Mouse (Mus musculus) lung, embryonic 16.5 days (tissue): Measurements from ENCODE around the gene Mgll. TPM values are rescaled to one million over a fixed set of nuclear protein-coding genes. Genes with fewer than 3 reads are reported as not detected.
A peak's percentile ranks its signal among the peaks of the same experiment; 100 is the strongest.

Experiments
- ATAC-seq: fragments of 200-750 bp; cut with Nextera tagmentation; 2 replicates; pipeline ENCODE4 v1.8.0; 2017; ENCODE audit warnings: low read depth, mild to moderate bottlenecking, moderate library complexity
- H3K27ac ChIP-seq: fragments of 300-500 bp; sonication (generic); 2 replicates; pipeline ENCODE4 v1.5.1; 2014; ENCODE audit warnings: mild to moderate bottlenecking, control low read depth, low read length
- H3K27me3 ChIP-seq: fragments of 300-500 bp; sonication (generic); 2 replicates; pipeline ENCODE4 v1.6.1; 2014; ENCODE audit warnings: low read depth, low read length, mixed read lengths; ENCODE audit not compliant: control insufficient read depth, insufficient read depth
- H3K36me3 ChIP-seq: fragments of 300-500 bp; sonication (generic); 2 replicates; pipeline ENCODE4 v1.6.1; 2014; ENCODE audit warnings: low read length; ENCODE audit not compliant: control insufficient read depth, insufficient read depth
- H3K4me1 ChIP-seq: fragments of 300-500 bp; sonication (generic); replicated peaks from 2 replicates; pipeline ENCODE4 v1.6.1; 2014; ENCODE audit warnings: low read length, mixed read lengths; ENCODE audit not compliant: control insufficient read depth, insufficient read depth
- H3K4me2 ChIP-seq: fragments of 300-500 bp; sonication (generic); 2 replicates; pipeline ENCODE4 v1.6.1; 2014; ENCODE audit warnings: low read depth, low read length, control low read depth
- H3K4me3 ChIP-seq: fragments of 300-500 bp; sonication (generic); 2 replicates; pipeline ENCODE4 v1.5.1; 2014; ENCODE audit warnings: mild to moderate bottlenecking, low read length, control low read depth
- H3K9ac ChIP-seq: fragments of 300-500 bp; sonication (generic); 2 replicates; pipeline ENCODE4 v1.6.1; 2014; ENCODE audit warnings: low read length, control low read depth
- H3K9me3 ChIP-seq: fragments of 300-500 bp; sonication (generic); 2 replicates; pipeline ENCODE4 v1.6.1; 2016; ENCODE audit warnings: low read length; ENCODE audit not compliant: control insufficient read depth
- WGBS: fragments of 180-500 bp; shearing (Covaris S2); extraction: QIAGEN DNeasy Blood & Tissue Kit; methylation state at CpG from one replicate; pipeline ENCODE4 v1.1.7; 2014; 5-methylcytosine and 5-hydroxymethylcytosine counted together
- polyA plus RNA-seq: library from polyadenylated mRNA; unstranded; fragments of >200 nt; fragmentation: Nextera tagmentation; extraction: Ambion mirVana; gene quantifications from 2 replicates; pipeline ENCODE4 v1.2.1, GENCODE M21; 2015

Mgll gene
- polyA plus RNA-seq, 1 experiment from 2014 or later = 73.2 TPM

- 0 out of 2 replicates have a peak, but pooled peaks have one; percentile 15 for ATAC-seq
These were observed 36.9 kb downstream of the Mgll start for GRCm38 (mm10) chr6:88760935-88761635.

GRCm38 (mm10) chr6:88761684-88762439 lies 37.6 kb downstream of the Mgll start:
- no peaks in the 10 kb centered on the region for H3K9me3 ChIP-seq
- no peaks in the 10 kb centered on the region for H3K27me3 ChIP-seq
- H3K4me1 ChIP-seq = peaks cover 26% of the 10 kb centered on the region
- no peaks in the 10 kb centered on the region for H3K36me3 ChIP-seq
- H3K27ac ChIP-seq = no peak overlapping the region
- 63% methylated on average over 17 of the region's 17 CpGs for WGBS
- no peak overlapping the region for H3K4me3 ChIP-seq
- no peak overlapping the region for H3K4me2 ChIP-seq
- H3K9ac ChIP-seq = no peak overlapping the region
- no peak for ATAC-seq

More at GRCm38 (mm10) chr6:88760935-88761635, 36.9 kb downstream of the Mgll start:
- no peaks in the 10 kb centered on the region for H3K27me3 ChIP-seq
- no peak overlapping the region for H3K4me3 ChIP-seq
- no peak overlapping the region for H3K4me2 ChIP-seq
- H3K4me1 ChIP-seq = peaks cover 28% of the 10 kb centered on the region
- no peaks in the 10 kb centered on the region for H3K36me3 ChIP-seq
- no peak overlapping the region for H3K9ac ChIP-seq
- 64% methylated on average over 17 of the region's 17 CpGs for WGBS
- H3K27ac ChIP-seq = no peak overlapping the region
- no peaks in the 10 kb centered on the region for H3K9me3 ChIP-seq

DNA sequence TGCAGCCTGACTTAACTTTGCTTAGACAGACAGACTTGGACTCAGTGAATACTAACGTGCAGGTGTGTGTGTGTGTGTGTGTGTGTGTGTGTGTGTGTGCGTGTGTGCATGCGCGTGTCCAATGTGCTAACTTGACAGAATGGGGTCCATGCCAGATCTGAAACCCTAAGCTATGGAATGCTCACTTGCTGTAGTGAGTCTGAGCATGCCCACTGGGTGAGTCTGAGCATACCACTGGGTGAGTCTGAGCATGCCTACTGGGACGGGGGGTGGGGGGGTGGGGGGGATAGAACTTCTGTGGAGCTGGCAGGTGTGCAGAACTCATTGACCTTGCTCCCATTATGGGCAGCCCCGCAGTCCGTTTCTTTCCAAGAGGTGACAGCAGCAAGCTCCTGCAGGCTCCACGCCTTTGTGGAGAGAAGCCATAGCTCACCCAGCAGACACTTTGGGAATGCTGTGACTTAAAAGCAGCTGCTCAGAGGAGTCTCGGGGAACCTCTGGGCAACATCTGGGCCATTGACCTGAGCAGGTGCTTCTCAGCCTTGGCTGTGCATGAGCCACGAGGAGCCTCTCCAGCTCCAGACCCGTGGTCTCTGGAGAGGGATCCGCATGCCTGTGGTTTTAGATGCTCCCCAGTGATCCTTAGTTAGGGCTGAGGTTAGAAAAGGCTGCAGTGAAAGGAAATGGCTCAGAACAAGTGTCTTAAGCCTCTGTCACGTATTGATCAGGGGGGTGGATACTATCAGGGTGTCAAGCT lies 38.4 kb downstream of the Mgll start:
- no peak overlapping the region for H3K9ac ChIP-seq
- H3K27me3 ChIP-seq = no peaks in the 10 kb centered on the region
- H3K4me2 ChIP-seq = no peak overlapping the region
- WGBS = 65% methylated on average over 13 of the region's 13 CpGs
- peaks cover 26% of the 10 kb centered on the region for H3K4me1 ChIP-seq
- no peaks in the 10 kb centered on the region for H3K36me3 ChIP-seq
- H3K27ac ChIP-seq = no peak overlapping the region
- H3K4me3 ChIP-seq = no peak overlapping the region
- no peaks in the 10 kb centered on the region for H3K9me3 ChIP-seq
- no peak for ATAC-seq

DNA sequence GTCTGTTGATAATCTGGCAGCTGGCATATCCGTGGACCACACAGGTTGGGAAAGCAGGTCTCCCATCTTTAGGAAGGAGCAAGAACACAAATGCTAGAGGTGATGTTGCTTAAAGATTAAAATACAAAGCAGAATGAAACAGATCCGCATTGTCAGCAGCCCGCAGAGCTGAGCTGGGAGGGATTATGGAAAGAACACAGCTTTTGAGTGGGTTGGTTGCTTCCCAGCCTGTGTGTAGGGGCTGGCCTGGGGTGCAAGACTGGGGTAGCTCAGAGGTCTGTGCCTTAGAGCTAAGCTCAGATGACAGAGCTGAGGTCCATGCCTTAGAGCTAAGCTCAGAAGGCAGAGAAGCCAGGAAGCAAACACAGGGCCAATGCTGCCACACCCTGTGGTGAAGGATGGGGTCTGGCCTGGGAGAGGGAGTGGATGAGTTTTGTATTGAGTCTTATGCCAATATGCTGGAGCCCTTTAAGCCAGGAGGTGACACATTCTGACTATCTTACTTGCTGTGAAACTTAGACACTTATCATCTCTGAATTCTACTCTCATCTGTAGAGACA lies 39.4 kb downstream of the Mgll start:
- Histone ChIP-seq H3K4me2 (no peak overlapping the region), H3K36me3 (no peaks in the 10 kb centered on the region), H3K27ac (no peak overlapping the region), H3K27me3 (no peaks in the 10 kb centered on the region), H3K9ac (no peak overlapping the region), H3K4me3 (no peak overlapping the region), H3K4me1 (peaks cover 25% of the 10 kb centered on the region), H3K9me3 (no peaks in the 10 kb centered on the region)
- WGBS = 86% methylated on average over 3 of the region's 3 CpGs
- no peak for ATAC-seq

DNA sequence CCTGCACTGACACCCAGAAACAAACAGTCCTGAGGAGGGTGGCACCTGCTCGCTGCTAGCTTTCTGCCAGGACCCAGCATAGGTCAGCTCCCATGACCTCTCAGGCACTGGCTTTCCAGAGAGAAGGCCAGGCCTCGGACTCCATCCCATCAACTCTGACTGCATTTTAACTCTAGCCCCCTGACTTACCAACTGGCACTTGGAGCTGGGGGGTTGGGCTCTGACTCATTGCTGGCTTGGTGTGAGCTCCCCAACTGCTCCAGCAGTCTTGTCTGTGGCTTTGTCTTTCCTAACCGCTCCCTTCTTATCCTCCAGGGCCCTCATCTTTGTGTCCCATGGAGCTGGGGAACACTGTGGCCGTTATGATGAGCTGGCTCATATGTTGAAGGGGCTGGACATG lies 40.1 kb downstream of the Mgll start:
- no peak overlapping the region for H3K4me3 ChIP-seq
- no peak overlapping the region for H3K4me2 ChIP-seq
- H3K9ac ChIP-seq = no peak overlapping the region
- peak overlapping the region; percentile 11; the same call in 1 of the 2 replicates for H3K27ac ChIP-seq
- no peaks in the 10 kb centered on the region for H3K9me3 ChIP-seq
- no peaks in the 10 kb centered on the region for H3K27me3 ChIP-seq
- WGBS = 69% methylated on average over 4 of the region's 4 CpGs
- H3K4me1 ChIP-seq = peaks cover 18% of the 10 kb centered on the region
- no peak for ATAC-seq
- H3K36me3 ChIP-seq = no peaks in the 10 kb centered on the region

GRCm38 (mm10) chr6:88767740-88768139 lies 43.5 kb downstream of the Mgll start:
- Histone ChIP-seq H3K27me3 (no peaks in the 10 kb centered on the region), H3K4me1 (peaks cover 6% of the 10 kb centered on the region; the same call in 1 of the 2 replicates), H3K4me3 (no peak overlapping the region), H3K4me2 (no peak overlapping the region), H3K27ac (no peak overlapping the region), H3K9me3 (no peaks in the 10 kb centered on the region), H3K36me3 (no peaks in the 10 kb centered on the region), H3K9ac (no peak overlapping the region)
- no peak for ATAC-seq
- 53% methylated on average over 4 of the region's 4 CpGs for WGBS

GRCm38 (mm10) chr6:88769723-88770122 lies 45.5 kb downstream of the Mgll start:
- no peak overlapping the region for H3K4me2 ChIP-seq
- peaks cover 6% of the 10 kb centered on the region; the same call in 1 of the 2 replicates for H3K4me1 ChIP-seq
- no peak overlapping the region for H3K27ac ChIP-seq
- no peak overlapping the region for H3K4me3 ChIP-seq
- no peak for ATAC-seq
- WGBS = 77% methylated on average over 6 of the region's 6 CpGs
- H3K9me3 ChIP-seq = no peaks in the 10 kb centered on the region
- H3K27me3 ChIP-seq = no peaks in the 10 kb centered on the region
- H3K36me3 ChIP-seq = no peaks in the 10 kb centered on the region
- no peak overlapping the region for H3K9ac ChIP-seq

DNA sequence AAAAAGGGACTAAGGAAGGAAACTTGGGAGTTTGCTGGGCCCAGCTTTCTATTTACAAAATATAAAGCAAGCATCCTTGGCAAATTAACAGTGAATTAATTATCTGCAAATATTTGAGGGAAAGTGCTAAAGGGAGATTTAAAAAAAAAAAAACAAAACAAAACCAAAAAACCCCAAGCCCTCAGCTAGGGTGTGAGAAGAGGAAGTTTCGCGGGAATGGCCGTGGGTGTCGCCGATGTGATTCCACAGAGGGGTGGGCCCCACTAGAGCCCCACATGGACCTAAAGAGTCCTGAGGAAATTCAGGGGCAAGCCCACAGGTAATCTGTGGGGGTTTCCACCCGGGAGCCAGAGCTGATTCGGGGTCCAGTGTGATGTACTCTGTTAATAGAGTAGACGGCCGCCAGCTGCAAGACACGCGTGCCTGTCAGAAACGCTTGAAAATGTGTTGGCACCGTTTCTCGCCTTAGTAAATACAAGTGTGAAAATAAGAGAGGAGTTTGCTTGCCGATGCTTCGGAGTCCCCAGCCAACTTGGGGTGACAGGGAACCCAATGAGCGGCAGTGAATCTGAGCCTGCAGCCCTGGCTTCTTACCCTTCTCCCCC lies 46.2 kb downstream of the Mgll start:
- 63% methylated on average over 17 of the region's 17 CpGs for WGBS
- Histone ChIP-seq H3K27me3 (no peaks in the 10 kb centered on the region), H3K9ac (no peak overlapping the region), H3K36me3 (no peaks in the 10 kb centered on the region), H3K27ac (no peak overlapping the region), H3K4me2 (no peak overlapping the region), H3K4me1 (peaks cover 6% of the 10 kb centered on the region; the same call in 1 of the 2 replicates), H3K4me3 (no peak overlapping the region), H3K9me3 (no peaks in the 10 kb centered on the region)
- ATAC-seq = no peak
